Mouse (Mus musculus) midbrain, embryonic 15.5 days (tissue): ENCODE results near the gene Uchl4. TPM values are rescaled to one million over a fixed set of nuclear protein-coding genes. Genes with fewer than 3 reads are reported as not detected.

Experiments
- ATAC-seq: fragments of 200-750 bp; cut with Nextera tagmentation; replicated peaks from 2 replicates; pipeline ENCODE4 v1.8.0; 2017; ENCODE audit warnings: moderate TSS enrichment
- H3K27ac ChIP-seq: fragments of 300-500 bp; sonication (generic); 2 replicates; pipeline ENCODE4 v1.5.1; 2015; ENCODE audit warnings: mild to moderate bottlenecking, inconsistent platforms
- H3K27me3 ChIP-seq: fragments of 300-500 bp; sonication (generic); replicated peaks from 2 replicates; pipeline ENCODE4 v1.6.1; 2015; ENCODE audit warnings: inconsistent platforms
- H3K36me3 ChIP-seq: fragments of 300-500 bp; sonication (generic); replicated peaks from 2 replicates; pipeline ENCODE4 v1.6.1; 2015; ENCODE audit warnings: inconsistent platforms
- H3K4me1 ChIP-seq: fragments of 300-500 bp; sonication (generic); 2 replicates; pipeline ENCODE4 v1.6.1; 2015; ENCODE audit warnings: inconsistent platforms
- H3K4me2 ChIP-seq: fragments of 300-500 bp; sonication (generic); 2 replicates; pipeline ENCODE4 v1.6.1; 2015; ENCODE audit warnings: inconsistent platforms, mild to moderate bottlenecking, moderate library complexity
- H3K4me3 ChIP-seq: fragments of 300-500 bp; sonication (generic); 2 replicates; pipeline ENCODE4 v1.5.1; 2015; ENCODE audit warnings: mild to moderate bottlenecking, inconsistent platforms
- H3K9ac ChIP-seq: fragments of 300-500 bp; sonication (generic); 2 replicates; pipeline ENCODE4 v1.6.1; 2015; ENCODE audit warnings: mild to moderate bottlenecking, inconsistent platforms
- H3K9me3 ChIP-seq: fragments of 300-500 bp; sonication (generic); 2 replicates; pipeline ENCODE4 v1.6.1; 2016; ENCODE audit warnings: inconsistent platforms
- WGBS: fragments of 180-500 bp; shearing (Covaris S2); methylation state at CpG from one replicate; pipeline ENCODE4 v1.1.7; 2015; ENCODE audit warnings: mixed read lengths; 5-methylcytosine and 5-hydroxymethylcytosine counted together
- polyA plus RNA-seq: library from polyadenylated mRNA; unstranded; fragments of >200 nt; fragmentation: Nextera tagmentation; extraction: Ambion mirVana; gene quantifications from 2 replicates; pipeline ENCODE4 v1.2.1, GENCODE M21; 2015

The Uchl4 gene
- polyA plus RNA-seq, 1 experiment from 2014 or later, result 2.7 TPM

DNA sequence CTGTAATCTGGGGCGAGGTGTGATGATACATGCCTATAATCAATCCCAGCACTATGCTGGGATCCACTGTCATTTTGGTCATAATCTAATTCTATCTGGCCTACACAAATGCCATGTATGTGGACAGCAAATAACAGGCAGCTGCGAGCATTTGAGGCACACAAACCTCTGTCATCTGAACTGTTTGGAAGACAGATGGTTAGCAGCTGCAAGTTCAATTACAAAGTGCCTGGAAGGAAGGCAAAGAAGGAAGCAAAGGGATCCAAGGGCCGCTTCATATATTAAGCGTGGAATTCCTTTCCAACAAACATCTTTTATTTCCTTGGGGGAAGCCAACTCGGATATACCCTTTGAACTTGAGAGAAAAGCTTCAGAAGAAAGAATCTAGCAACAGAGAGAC is 1.3 kb upstream of the Uchl4 start:
- Histone ChIP-seq H3K4me1 (peaks cover 9% of the 10 kb centered on the region; the same call in 1 of the 2 replicates), H3K4me3 (no peak overlapping the region)

DNA sequence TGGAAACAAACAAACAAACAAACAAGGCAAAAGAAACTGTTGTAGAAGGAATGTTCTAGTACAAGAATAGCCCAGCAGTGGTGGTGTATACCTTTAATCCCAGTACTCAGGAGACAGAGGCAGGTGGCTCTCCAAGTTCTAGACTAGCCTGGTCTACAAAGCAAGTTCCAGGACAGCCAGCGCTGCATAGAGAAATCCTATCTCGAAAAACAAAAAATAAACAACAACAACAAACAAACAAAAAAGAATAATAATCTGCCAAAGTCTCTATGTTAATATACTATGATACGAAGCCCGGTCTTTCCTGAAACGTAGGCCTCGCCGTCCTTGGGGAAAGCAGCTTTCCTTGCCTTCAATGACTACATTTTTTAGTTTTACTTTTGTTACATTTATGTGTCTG is 1.1 kb downstream of the Uchl4 start:
- H3K4me2 ChIP-seq, result no peak overlapping the region
- H3K36me3 ChIP-seq, result no peaks in the 10 kb centered on the region
- WGBS, result 96% methylated on average over 7 of the region's 7 CpGs
- no peaks in the 10 kb centered on the region for H3K9me3 ChIP-seq
- H3K9ac ChIP-seq, result no peak overlapping the region
- H3K4me3 ChIP-seq, result no peak overlapping the region
- H3K27me3 ChIP-seq, result no peaks in the 10 kb centered on the region
- no peak overlapping the region for H3K27ac ChIP-seq
- no peak for ATAC-seq
- H3K4me1 ChIP-seq, result peaks cover 9% of the 10 kb centered on the region; the same call in 1 of the 2 replicates

More for the DNA sequence above, 1.3 kb upstream of the Uchl4 start:
- WGBS, result 60% methylated on average over 5 of the region's 5 CpGs
- no peaks in the 10 kb centered on the region for H3K27me3 ChIP-seq
- H3K36me3 ChIP-seq, result no peaks in the 10 kb centered on the region
- H3K27ac ChIP-seq, result no peak overlapping the region
- H3K9me3 ChIP-seq, result no peaks in the 10 kb centered on the region
- H3K4me2 ChIP-seq, result no peak overlapping the region
- H3K9ac ChIP-seq, result no peak overlapping the region
- ATAC-seq, result no peak

- Histone ChIP-seq H3K9me3 (no peaks in the 10 kb centered on the region), H3K36me3 (no peaks in the 10 kb centered on the region), H3K4me2 (no peak overlapping the region), H3K9ac (no peak overlapping the region), H3K27ac (no peak overlapping the region), H3K27me3 (no peaks in the 10 kb centered on the region), H3K4me3 (no peak overlapping the region), H3K4me1 (0 out of 2 replicates have a peak, but pooled peaks cover 3% of the 10 kb centered on the region)
- WGBS, result 58% methylated on average over 2 of the region's 2 CpGs
- no peak for ATAC-seq
These were observed 5.1 kb downstream of the Uchl4 start for GRCm38 (mm10) chr9:64240116-64240515.

- Histone ChIP-seq H3K4me3 (no peak overlapping the region), H3K36me3 (no peaks in the 10 kb centered on the region), H3K4me2 (no peak overlapping the region), H3K27me3 (no peaks in the 10 kb centered on the region), H3K9me3 (no peaks in the 10 kb centered on the region), H3K27ac (no peak overlapping the region), H3K4me1 (0 out of 2 replicates have a peak, but pooled peaks cover 3% of the 10 kb centered on the region), H3K9ac (no peak overlapping the region)
- no peak for ATAC-seq
- WGBS, result 56% methylated on average over 8 of the region's 8 CpGs
These were observed 5.7 kb downstream of the Uchl4 start for GRCm38 (mm10) chr9:64240681-64241080.

- WGBS, result 82% methylated on average over 6 of the region's 6 CpGs
- Histone ChIP-seq H3K4me2 (no peak overlapping the region), H3K9ac (no peak overlapping the region), H3K4me1 (0 out of 2 replicates have a peak, but pooled peaks cover 3% of the 10 kb centered on the region), H3K36me3 (no peaks in the 10 kb centered on the region), H3K27me3 (no peaks in the 10 kb centered on the region), H3K4me3 (no peak overlapping the region), H3K27ac (no peak overlapping the region), H3K9me3 (no peaks in the 10 kb centered on the region)
- no peak for ATAC-seq
These were observed 7.4 kb downstream of the Uchl4 start for GRCm38 (mm10) chr9:64242381-64242831.

- H3K9ac ChIP-seq, result no peak overlapping the region
- ATAC-seq, result no peak
- no peak overlapping the region for H3K4me3 ChIP-seq
- H3K27me3 ChIP-seq, result no peaks in the 10 kb centered on the region
- no peaks in the 10 kb centered on the region for H3K9me3 ChIP-seq
- no peaks in the 10 kb centered on the region for H3K36me3 ChIP-seq
- no peak overlapping the region for H3K4me2 ChIP-seq
- no peak overlapping the region for H3K27ac ChIP-seq
- H3K4me1 ChIP-seq, result peaks cover 17% of the 10 kb centered on the region
- WGBS, result 92% methylated on average over 1 of the region's 1 CpGs
These were observed 14.4 kb downstream of the Uchl4 start for GRCm38 (mm10) chr9:64249371-64249770.

- H3K9ac ChIP-seq, result no peak overlapping the region
- no peak for ATAC-seq
- H3K27ac ChIP-seq, result no peak overlapping the region
- no peaks in the 10 kb centered on the region for H3K9me3 ChIP-seq
- H3K4me1 ChIP-seq, result peaks cover 17% of the 10 kb centered on the region
- no peaks in the 10 kb centered on the region for H3K27me3 ChIP-seq
- H3K4me3 ChIP-seq, result no peak overlapping the region
- H3K36me3 ChIP-seq, result no peaks in the 10 kb centered on the region
- no peak overlapping the region for H3K4me2 ChIP-seq
These were observed 15.2 kb downstream of the Uchl4 start for GRCm38 (mm10) chr9:64250111-64250730.

DNA sequence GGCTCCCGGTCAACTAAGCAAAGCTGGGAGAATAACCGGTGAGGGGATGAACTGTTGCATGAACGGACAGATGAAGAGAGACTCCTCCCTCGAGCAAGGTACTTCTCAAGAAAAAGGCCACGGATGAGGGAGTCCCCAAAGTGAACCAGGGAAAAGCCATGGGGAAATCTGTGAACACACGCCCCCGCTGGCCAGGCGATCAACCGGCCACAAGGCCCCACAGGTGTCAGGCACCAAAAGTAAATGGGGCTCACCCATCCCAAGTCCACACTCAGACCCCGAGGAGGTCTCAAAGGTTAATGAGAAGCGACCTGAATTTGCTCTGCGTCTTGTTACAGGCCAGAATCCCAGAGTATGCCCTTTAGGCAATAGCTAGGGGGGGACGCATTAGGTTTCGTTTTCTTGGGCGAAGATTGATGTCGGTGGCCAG is 17.6 kb downstream of the Uchl4 start:
- Histone ChIP-seq H3K27ac (peak overlapping the region; percentile 88), H3K4me3 (peak overlapping the region; percentile 99), H3K9me3 (no peaks in the 10 kb centered on the region), H3K9ac (peak overlapping the region; percentile 85), H3K36me3 (no peaks in the 10 kb centered on the region), H3K4me2 (peak overlapping the region; percentile 93), H3K27me3 (no peaks in the 10 kb centered on the region), H3K4me1 (peaks cover 17% of the 10 kb centered on the region)
- WGBS, result 0% methylated on average over 16 of the region's 16 CpGs
- ATAC-seq, result no peak; the same call in 1 of the 2 replicates

- Histone ChIP-seq H3K27me3 (no peaks in the 10 kb centered on the region), H3K4me2 (peak within 1 kb of the TSS; percentile 93), H3K9ac (peak within 1 kb of the TSS; percentile 85), H3K27ac (peak within 1 kb of the TSS; percentile 88), H3K4me3 (peak within 1 kb of the TSS; percentile 99), H3K36me3 (no peaks in the 10 kb centered on the region), H3K4me1 (peaks cover 17% of the 10 kb centered on the region), H3K9me3 (no peaks in the 10 kb centered on the region)
- under 1% methylated on average over 87 of the region's 89 CpGs for WGBS
- peak; percentile 96 for ATAC-seq
These were observed 18.3 kb downstream of the Uchl4 start, which contains the start of gene Map2k1 for GRCm38 (mm10) chr9:64253021-64253904. Map2k1 (minus strand) TSS chr9:64253631.

GRCm38 (mm10) chr9:64255422-64255821 is 20.4 kb downstream of the Uchl4 start:
- no peak overlapping the region for H3K4me3 ChIP-seq
- H3K4me2 ChIP-seq, result no peak overlapping the region
- H3K4me1 ChIP-seq, result peaks cover 17% of the 10 kb centered on the region
- no peak for ATAC-seq
- H3K27ac ChIP-seq, result no peak overlapping the region
- H3K9me3 ChIP-seq, result no peaks in the 10 kb centered on the region
- no peak overlapping the region for H3K9ac ChIP-seq
- H3K36me3 ChIP-seq, result no peaks in the 10 kb centered on the region
- no peaks in the 10 kb centered on the region for H3K27me3 ChIP-seq
- WGBS, result 86% methylated on average over 3 of the region's 3 CpGs

GRCm38 (mm10) chr9:64256204-64256603 is 21.2 kb downstream of the Uchl4 start:
- no peak overlapping the region for H3K4me2 ChIP-seq
- no peak for ATAC-seq
- H3K27ac ChIP-seq, result no peak overlapping the region
- H3K4me1 ChIP-seq, result peaks cover 15% of the 10 kb centered on the region
- WGBS, result 90% methylated on average over 3 of the region's 3 CpGs
- H3K4me3 ChIP-seq, result no peak overlapping the region
- H3K9me3 ChIP-seq, result no peaks in the 10 kb centered on the region
- no peak overlapping the region for H3K9ac ChIP-seq
- no peaks in the 10 kb centered on the region for H3K36me3 ChIP-seq
- H3K27me3 ChIP-seq, result no peaks in the 10 kb centered on the region

GRCm38 (mm10) chr9:64259906-64260305 is 24.9 kb downstream of the Uchl4 start:
- Histone ChIP-seq H3K4me2 (no peak overlapping the region), H3K27me3 (no peaks in the 10 kb centered on the region), H3K4me3 (no peak overlapping the region), H3K9me3 (no peaks in the 10 kb centered on the region), H3K4me1 (no peaks in the 10 kb centered on the region), H3K9ac (no peak overlapping the region), H3K27ac (no peak overlapping the region), H3K36me3 (no peaks in the 10 kb centered on the region)
- ATAC-seq, result no peak
- 92% methylated on average over 5 of the region's 5 CpGs for WGBS
